Mouse (Mus musculus) hematopoietic stem cell, adult 5-6 weeks (primary cell): ENCODE measurements around the gene Rab15. TPM values are rescaled to one million over a fixed set of nuclear protein-coding genes. Genes with fewer than 3 reads are reported as not detected.

Experiments used
- ATAC-seq, 2 experiments: fragments of 125-278 bp in 1 of 2; replicated peaks in 1 of 2; 2 replicates each; pipeline ENCODE4 v1.8.0; 2016 to 2017; ENCODE audit warnings: inconsistent platforms in 2 of 2, mild to moderate bottlenecking in 2 of 2, moderate number of reproducible peaks in 2 of 2, low read depth in 1 of 2, moderate TSS enrichment in 1 of 2; ENCODE audit not compliant: low FRiP score in 2 of 2, poor library complexity in 2 of 2, severe bottlenecking in 2 of 2, insufficient read depth in 1 of 2, low TSS enrichment in 1 of 2
- total RNA-seq: library from RNA; stranded (forward); fragments of 172-1452, 232-1000 nt; gene quantifications from 2 replicates; pipeline ENCODE4 v1.2.3, GENCODE M21; 2017

The Rab15 gene
- total RNA-seq, 1 experiment from 2014 or later: not detected

DNA sequence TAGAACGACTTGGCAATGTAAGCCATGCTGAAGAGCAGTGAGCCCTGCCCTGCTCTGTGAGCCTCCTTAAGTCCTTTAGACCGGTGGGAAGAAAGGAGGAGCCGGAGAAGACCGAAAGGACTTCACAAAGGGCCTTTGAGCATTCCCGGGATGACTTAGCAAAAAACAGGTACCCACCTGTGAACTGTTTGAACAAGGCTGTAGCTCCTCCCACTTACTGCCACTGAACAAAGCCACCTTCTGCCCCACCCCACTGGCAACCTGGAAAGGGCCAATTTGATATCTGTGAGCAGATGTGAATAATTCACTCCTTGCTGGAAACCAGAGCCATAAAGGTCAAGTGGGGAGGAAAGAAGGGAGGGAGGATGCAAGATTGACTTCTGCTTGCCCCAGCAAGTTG, 27.4 kb downstream of the Rab15 start, which contains the start of gene Gpx2:
Gene Gpx2, minus strand, starts transcription at position 205 of the 400 bp plus-strand sequence.
- no peak for ATAC-seq

DNA sequence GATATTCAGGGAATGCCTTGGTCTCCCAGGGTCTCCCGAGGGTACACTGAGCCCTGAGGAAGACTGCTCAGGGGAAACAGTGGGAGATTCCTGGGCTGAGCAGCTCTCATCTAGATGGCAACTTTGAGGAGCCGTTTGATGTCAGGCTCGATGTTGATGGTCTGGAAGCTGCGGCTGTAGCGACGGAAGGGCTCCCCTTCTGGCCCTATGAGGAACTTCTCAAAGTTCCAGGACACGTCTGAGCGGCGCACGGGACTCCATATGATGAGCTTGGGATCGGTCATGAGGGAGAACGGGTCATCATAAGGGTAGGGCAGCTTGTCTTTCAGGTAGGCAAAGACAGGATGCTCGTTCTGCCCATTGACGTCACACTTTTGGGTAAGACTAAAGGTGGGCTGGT, 30.2 kb downstream of the Rab15 start:
- ATAC-seq: peak; percentile 56 to 57; a peak in 3 of 4 replicates

DNA sequence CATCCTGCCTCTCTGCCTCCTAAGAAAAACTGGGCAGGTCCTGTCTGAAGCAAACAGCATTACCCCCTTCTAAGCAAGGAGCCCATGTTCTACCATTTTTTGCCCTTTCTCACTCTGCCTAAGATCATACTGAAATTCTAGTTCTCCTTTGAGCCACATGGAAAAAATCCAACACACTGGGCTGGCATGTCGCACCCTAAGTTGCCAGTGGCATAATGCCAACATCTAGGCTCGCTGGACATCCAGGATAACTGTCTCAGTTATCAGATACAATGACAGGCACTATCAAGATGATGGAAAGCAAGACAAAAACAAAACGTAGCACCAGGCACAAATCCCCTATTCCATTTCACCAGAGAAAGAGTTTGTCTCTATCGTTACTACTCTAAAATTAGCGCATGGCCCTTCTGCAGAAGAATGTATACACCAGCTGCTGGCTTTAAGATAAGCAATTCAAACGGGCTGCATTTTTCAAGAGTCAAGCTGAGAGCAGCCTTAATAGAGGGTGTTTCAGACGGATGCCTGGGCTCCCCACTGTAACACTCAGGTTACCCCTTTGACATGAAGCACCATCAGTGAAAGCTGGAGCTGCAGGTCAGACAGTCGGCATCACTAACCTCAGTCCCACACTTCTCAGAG, 32.1 kb downstream of the Rab15 start:
- no peak for ATAC-seq

DNA sequence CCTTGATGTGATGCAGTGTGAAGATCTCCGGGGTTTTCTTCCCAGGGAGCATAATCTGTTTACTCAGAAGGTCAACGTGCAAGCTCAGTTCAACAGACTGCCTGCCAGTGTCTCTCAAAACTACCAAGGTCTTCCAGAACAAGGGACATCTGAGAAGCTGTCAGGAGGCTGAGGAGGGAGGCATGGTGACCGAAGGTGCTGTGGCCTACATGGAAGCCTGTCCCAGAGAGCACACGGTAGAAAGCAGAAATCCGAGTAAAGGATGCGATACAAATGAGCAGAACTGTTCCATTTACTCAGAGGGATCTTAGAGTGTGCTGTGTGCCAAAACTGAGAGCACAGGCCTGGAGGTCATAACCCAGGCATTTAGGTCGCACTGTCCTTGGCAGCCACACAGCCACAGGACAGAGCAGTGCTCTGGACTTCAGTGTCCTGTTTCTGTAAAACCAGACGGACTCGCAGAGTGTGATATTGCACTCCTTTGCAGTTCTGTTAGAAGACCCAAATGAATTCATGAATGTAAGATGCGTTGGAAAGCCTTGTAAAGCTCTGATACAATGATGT, 38.6 kb downstream of the Rab15 start:
- no peak for ATAC-seq

DNA sequence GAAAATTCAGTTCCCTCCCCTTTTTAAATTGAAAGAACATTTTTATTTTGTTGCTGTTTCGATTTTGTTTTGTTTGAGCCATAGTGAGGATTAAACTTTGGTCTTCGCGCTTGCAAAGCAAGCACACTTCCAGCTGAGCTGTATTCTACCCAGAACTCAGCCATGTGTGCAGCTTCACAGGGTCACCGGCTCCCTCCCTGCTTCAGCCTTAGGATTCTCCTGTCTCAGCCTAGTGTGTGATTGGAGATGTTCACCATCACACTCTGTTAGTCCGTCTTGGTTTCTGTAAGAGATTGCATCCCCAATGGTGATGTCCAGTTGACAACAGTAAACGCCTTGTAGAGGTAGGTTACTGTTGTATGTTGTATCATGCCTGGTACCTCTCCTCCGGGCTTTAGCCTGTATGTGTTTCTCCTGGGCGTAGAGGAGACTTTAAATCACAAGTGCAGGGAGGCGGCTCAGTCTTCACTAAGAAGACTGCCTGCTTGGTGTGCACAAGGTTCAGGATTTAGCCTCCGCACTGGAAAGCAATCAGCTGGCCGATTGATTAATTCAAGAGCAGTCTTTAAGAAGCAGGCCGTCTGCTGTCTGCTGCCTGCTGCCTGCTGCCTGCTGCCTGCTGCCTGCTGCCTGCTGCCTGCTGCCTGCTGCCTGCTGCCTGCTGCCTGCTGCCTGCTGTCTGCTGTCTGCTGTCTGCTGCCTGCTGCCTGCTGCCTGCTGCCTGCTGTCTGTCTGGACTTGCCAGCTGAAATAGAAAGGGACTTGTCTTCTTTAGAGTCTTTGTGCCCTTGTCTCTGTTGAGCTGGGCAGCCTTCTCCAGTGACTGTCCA, 41.9 kb downstream of the Rab15 start:
- ATAC-seq: no peak

DNA sequence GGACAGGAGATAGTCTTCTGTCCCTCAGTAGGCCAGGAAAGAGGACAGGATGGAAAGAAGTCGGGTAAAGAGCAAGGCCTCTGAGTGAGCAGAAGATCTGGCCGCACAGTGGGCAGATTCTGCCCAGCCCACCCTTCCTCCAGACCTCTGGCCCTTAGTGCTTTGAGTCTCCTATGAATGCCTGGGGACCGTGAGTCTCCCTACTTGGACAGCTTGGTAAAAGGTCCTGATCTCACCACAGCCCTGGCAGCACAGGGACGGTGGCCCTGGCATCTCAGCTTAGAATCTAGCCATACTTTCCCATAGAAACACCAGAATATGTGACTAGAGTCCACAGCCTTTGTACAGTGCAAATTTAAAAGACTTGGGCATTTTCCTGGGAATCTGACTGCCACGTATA, 42.8 kb downstream of the Rab15 start:
- no peak for ATAC-seq

DNA sequence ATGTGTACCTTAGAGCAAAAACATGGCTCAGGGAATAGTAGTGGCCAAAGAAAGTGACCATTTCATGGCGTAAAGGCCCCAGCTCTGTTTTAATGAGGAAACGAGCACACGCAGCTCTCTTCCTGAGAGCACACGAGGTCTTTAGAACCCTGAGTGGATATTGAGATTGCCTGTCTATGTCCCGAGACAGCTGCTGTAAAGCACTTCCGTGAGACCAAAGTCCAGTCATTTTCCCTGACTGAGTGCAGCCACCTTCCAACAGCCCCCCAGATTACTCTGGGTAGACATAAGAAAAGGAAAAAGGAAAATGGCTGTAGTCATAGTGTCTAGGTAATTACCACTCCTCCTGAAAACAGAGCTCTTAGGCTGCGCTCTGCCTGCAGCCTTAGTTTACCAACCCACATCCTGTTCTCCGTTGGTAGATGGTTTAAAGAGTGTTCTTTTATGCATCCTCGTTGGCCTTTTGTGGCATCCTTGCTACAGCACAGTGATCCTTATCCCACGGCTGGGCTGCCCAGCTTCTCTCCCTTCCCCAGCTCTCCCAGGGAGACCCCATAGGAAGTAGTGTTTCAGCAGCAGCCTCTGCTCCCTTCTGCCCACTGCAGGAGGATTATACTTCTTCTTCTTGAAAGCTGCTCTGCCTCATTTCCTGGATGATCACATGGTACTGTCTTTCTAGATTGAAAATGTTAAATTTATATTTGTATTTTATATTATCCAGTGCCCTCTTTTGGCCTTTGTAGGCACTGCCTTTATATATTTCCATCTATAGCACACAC, 44.2 kb downstream of the Rab15 start:
- ATAC-seq: no peak

DNA sequence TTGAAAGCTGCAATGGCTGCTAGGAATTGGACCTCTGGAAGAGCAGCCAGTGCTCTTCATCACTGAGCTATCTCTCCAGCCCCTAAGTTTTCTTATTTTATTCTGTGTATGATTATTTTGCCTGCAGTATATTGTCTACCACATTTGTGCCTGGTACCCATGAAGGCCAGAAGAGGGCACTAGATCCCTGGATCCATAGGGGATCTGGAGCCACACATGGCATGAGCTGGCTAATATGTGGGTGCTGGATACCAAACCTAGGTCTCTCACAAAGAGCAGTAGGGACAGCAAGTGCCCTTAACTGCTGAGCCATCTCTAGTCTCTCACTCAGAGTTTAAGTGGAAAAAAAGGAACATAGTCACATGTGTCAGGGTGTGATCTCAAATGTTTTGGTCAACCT, 44.9 kb downstream of the Rab15 start:
- no peak for ATAC-seq

DNA sequence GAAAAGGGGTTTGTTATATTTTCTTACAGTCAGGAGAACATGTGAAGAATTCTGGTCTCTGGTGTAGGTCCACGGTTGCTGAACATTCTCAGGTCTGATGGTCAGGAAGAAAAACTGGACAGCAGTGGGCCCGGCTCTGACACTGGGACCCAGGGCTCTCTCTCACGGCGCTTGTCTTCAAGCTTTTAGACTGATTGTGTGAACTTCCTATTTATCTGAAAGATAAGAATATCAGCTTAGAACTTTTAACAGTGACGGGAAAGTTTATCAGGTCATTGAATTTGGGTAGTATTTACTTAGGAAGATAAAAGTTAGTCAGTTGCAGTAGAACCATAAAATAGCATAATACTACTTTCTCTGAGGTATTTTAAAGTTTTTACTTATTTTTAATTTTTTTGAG, 45.8 kb downstream of the Rab15 start:
- no peak for ATAC-seq

DNA sequence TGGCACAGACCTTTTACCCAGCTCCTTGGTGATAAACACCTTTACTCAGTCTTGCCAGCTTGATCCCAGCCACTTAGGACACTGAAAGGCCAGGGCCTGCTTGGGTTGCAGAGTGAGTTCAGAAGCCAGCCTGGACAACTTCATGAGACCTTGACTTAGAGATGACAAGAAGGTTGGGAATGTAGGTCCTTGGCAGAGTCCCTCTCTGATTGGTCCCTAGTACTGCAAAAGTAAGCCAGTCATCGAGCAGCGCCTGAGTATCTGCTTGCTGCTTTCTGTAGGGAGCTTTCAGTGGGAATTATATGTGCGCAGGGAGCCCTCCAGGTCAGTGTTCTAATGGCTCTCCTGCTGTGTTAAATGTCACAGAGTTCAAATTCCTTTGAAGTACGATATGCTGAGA, 47.6 kb downstream of the Rab15 start:
- ATAC-seq: no peak

DNA sequence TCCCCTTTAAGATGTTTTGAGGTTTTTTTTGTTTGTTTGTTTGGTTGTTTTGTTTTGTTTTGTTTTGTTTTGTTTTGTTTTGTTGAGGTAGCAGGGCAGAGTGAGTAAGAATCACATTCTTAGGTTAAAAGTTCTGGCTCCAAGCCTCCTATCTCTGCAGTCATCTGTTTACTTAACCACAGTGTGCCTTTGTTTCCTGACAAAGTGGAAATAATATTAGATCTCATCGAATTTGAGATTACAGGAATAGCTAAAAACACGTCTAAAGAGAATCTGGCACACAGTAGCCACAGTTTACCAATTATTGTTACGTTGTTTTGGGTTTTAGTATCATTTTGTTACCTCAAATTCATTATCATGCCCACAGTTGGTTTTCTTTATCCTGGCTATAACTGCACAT, 48.1 kb downstream of the Rab15 start:
- ATAC-seq: no peak

DNA sequence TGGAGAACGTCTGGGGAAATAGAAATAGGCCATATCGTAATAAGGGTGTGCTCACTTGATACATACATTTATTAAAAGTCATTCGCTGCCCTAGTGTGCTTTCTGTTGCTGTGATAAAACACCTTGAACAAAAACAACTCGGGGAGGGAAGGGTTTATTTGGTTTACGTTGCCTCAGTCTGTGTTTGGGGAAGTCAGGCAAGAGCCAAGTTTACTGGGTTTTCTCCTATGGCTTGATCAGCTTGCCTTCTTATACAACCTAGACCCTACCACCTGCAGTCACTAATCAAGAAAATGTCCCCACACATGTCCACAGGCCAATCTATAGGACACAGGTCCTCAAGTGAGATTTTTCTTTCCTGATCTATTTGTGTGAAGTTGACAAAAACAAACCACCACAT, 51.2 kb downstream of the Rab15 start:
- no peak for ATAC-seq

DNA sequence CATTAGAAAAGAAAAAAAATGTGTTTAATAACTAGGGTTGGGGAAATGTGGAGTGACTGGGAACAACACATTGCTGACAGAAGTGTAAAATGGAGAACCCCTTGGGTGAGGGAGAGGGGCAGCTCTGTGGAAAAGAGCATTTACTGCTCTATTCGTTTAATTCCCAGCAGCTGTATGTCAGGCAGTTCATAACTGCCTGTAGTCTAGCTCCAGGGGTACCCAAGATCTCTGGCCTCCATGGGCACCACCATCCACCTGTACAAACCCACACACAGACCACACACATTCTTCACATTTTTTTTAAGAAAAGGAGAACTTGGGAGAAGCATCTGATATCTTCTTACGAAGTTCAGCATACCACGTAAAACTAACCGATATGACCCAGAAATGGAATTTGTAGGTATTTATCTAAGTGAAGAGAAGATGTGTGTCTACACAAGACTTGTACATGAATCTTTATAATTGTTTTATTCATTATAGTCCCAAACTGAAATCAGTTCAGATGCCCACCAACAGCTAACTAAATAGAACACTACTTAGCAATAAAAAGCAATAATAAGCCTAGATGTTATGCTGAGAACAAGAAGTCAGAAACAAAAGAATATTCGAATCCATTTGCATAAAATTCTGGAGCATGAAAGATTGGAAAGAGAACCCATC, 51.7 kb downstream of the Rab15 start:
- ATAC-seq: no peak

DNA sequence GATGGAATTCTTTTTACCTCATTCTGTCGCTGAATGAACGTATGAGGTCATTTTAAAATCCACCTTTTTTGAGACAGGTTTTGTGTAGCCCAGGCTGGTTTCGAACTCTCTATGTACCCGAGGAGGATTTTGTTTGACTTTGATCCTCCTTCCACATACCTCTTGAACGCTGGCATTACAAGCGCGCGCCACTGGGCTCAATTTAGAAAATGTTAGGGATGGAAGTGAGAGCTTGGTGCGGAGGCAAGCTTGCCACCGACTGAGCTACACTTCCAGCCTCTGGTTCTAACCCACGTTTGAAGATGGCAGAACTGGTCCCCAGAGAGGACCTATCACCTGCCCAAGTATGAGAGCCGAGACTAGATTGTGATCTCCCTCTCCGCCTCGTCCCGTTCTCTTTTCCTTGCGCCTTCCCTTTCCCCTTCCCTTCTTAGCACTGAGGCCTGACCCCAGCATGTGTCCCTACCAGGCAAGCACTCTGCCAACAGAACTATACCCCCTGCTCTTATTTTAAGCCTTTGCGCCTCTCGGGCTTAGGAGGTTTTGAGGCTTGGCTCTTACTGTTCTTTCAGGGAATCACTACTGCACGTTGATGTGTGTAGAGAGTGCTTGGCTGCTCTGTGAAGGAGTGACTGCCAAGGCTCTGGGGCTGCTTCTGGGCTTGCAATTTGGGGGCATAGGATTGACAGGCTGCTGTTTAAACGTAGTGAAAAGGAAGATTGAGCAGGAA, 56.6 kb downstream of the Rab15 start:
- peak in 1 of 2 experiments; percentile 9; a peak in 1 of 4 replicates for ATAC-seq

DNA sequence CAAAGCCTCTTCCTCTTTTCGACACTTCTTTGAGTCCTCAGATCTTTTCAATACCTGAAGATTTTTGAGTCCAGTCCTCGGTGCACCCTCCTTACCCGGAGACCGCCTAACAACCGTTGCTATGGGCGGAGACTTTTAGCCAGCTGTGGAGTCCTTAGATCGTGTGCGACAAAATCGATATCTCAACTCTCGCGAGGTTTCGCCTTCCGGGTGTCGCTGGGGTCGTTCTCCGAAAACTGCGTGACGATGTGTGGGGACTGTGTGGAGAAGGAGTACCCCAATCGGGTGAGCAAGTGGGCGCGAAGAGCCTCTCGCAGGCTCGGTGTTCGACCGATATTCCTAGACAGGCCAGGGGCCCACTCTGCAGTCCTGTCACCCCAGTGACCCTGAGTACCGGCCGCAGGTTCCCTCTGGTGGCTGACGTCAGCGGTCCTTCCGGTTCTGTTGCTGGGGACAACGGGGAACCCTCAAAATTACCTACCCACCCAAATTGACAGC, 57.3 kb downstream of the Rab15 start, which contains the start of the genes Churc1 and Fntb:
Gene Churc1, plus strand, starts transcription at position 185 of the 498 bp plus-strand sequence.
Gene Fntb, plus strand, starts transcription at position 236 of the 498 bp plus-strand sequence.
- peak; percentile 98 for ATAC-seq

DNA sequence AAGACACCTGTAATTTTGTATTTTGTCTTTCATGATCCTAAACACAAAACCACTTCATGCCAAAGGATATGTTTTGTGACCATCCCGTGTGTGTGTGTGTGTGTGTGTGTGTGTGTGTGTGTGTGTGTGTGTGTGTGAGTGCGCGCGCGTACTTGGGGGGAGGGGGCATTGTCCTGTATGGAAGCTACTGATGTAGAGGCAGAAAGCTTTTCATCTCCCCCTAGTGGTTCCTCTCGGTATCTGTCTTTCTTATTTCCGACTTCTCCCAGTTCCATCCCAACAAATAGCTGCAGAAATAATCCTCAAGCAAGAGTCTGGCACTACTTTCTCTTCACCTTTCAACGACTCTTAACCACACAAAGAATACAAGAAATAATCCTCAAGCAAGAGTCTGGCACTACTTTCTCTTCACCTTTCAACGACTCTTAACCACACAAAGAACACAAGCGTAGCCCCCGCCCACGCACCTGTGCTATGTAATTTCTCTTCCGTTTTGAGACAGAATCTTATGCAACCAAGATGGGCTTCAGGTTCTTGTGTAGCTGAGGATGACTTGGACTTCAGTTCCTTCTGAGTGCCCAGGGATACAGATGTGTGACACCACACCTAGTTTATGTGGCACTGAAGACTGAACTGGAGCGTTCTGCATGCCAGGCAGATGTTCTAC, 69.9 kb downstream of the Rab15 start:
- ATAC-seq: no peak
